22 mouse cellular contexts compared by ENCODE assay signal in the genomic region with DNA sequence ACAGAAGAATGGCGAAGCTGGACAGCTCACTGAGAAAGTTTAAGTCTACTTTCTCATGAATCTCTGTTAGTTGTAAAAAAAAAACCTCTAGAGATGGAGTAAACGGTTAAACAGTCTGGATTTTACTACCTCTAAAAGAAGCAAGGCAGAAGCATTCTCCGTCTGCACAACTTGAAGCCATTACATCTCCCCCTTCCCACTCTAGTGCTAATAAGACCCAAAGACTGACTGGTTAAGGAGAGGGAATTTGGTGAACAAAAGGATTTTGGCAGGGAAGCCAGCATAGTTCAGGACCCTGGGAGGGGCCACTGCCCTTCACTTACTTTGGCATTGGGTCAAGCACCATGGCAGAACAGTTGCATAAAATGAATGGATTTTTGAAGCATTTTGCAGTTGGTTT. TPM values are rescaled to one million over a fixed set of nuclear protein-coding genes. Genes with fewer than 3 reads are reported as not detected.
A peak's percentile ranks its signal among the peaks of the same experiment; 100 is the strongest.
DNase-seq lines count a peak whose midpoint lies in the region; ATAC-seq lines count a peak whose summit lies in the region.
"Had no signal": no experiment of that assay in that cellular context is flagged by ENCODE, and none has a peak within 500 bp of the region (broad histone marks: within the 10 kb centered on the region; RNA-seq: fewer than 3 reads in every experiment).

No protein-coding gene starts in this region.

- H3K4me2 ChIP-seq in forebrain, embryonic 16.5 days (ENCODE audit: low read length): no peak overlapping the region
- no peak overlapping the region for H3K4me2 ChIP-seq in limb, embryonic 12.5 days
- H3K4me2 ChIP-seq: heart, embryonic 13.5 days; hindbrain, embryonic 15.5 days had no signal

- H3K4me1 ChIP-seq in forebrain, embryonic 10.5 days: peaks cover 21% of the 10 kb centered on the region
- H3K4me1 ChIP-seq in forebrain, embryonic 16.5 days (replicated peaks; ENCODE audit: control insufficient read depth, insufficient read depth, low read length): no peaks in the 10 kb centered on the region
- 0 out of 2 replicates have a peak, but pooled peaks cover 13% of the 10 kb centered on the region for H3K4me1 ChIP-seq in heart, embryonic 10.5 days
- peaks cover 39% of the 10 kb centered on the region for H3K4me1 ChIP-seq in limb, embryonic 12.5 days (replicated peaks)

- H3K9ac ChIP-seq in forebrain, embryonic 16.5 days (replicated peaks; ENCODE audit: low read depth, low read length): no peak overlapping the region
- no peak overlapping the region for H3K9ac ChIP-seq in limb, embryonic 12.5 days (replicated peaks)
- H3K9ac ChIP-seq: forebrain, postnatal 0 days; heart, embryonic 13.5 days; hindbrain, embryonic 15.5 days had no signal

- peak; percentile 12 for DNase-seq in forebrain, embryonic 10.5 days (ENCODE audit: extremely low spot score, low spot score)
- peak; percentile 11 for DNase-seq in heart, embryonic 10.5 days (ENCODE audit: low spot score)
- no peak for DNase-seq in heart, adult 18-20 months
- no peak for DNase-seq in kidney, adult 11 months
- DNase-seq in right cerebral cortex, adult 18-20 months: no peak
- DNase-seq: adrenal gland, postnatal 25 days; B cell, adult 2 months; cerebellum, adult 2 months; cerebellum, postnatal 10 days; forebrain, postnatal 0 days; gastrocnemius, postnatal 36 days; heart, adult 2 months; heart, postnatal 36 days had no signal

- H3K27me3 ChIP-seq in forebrain, embryonic 10.5 days (ENCODE audit: poor library complexity, severe bottlenecking): no peaks in the 10 kb centered on the region
- no peaks in the 10 kb centered on the region for H3K27me3 ChIP-seq in forebrain, embryonic 16.5 days (replicated peaks; ENCODE audit: control insufficient read depth, insufficient read depth, low read length)
- peaks cover 18% of the 10 kb centered on the region; the same call in 1 of the 2 replicates for H3K27me3 ChIP-seq in heart, embryonic 10.5 days (ENCODE audit: insufficient read depth, poor library complexity, severe bottlenecking)
- H3K27me3 ChIP-seq in limb, embryonic 12.5 days: no peaks in the 10 kb centered on the region
- H3K27me3 ChIP-seq: heart, embryonic 13.5 days; hindbrain, embryonic 15.5 days had no signal

- WGBS in forebrain, embryonic 10.5 days: 65% methylated on average over 3 of the region's 3 CpGs
- 40% methylated on average over 3 of the region's 3 CpGs for WGBS in forebrain, embryonic 16.5 days
- WGBS in heart, embryonic 10.5 days: 74% methylated on average over 3 of the region's 3 CpGs
- WGBS in limb, embryonic 12.5 days: 10% methylated on average over 3 of the region's 3 CpGs

- H3K27ac ChIP-seq in forebrain, embryonic 10.5 days: no peak overlapping the region
- H3K27ac ChIP-seq in forebrain, embryonic 16.5 days (ENCODE audit: low read length): no peak overlapping the region
- no peak overlapping the region for H3K27ac ChIP-seq in heart, embryonic 10.5 days
- H3K27ac ChIP-seq in limb, embryonic 12.5 days: peak overlapping the region; percentile 29
- H3K27ac ChIP-seq: embryonic facial prominence, embryonic 10.5 days; heart, adult 2 months; heart, embryonic 13.5 days; hindbrain, embryonic 15.5 days had no signal

- H3K36me3 ChIP-seq in forebrain, embryonic 10.5 days (replicated peaks): no peaks in the 10 kb centered on the region
- H3K36me3 ChIP-seq in forebrain, embryonic 16.5 days (ENCODE audit: control insufficient read depth, insufficient read depth): no peaks in the 10 kb centered on the region
- H3K36me3 ChIP-seq in heart, embryonic 10.5 days: no peaks in the 10 kb centered on the region
- no peaks in the 10 kb centered on the region for H3K36me3 ChIP-seq in limb, embryonic 12.5 days
- H3K36me3 ChIP-seq: embryonic facial prominence, embryonic 10.5 days; G1E; heart, embryonic 13.5 days; hindbrain, embryonic 15.5 days had no signal

- H3K9me3 ChIP-seq in forebrain, embryonic 10.5 days: no peaks in the 10 kb centered on the region
- H3K9me3 ChIP-seq in forebrain, embryonic 16.5 days (ENCODE audit: control insufficient read depth, low read length): no peaks in the 10 kb centered on the region
- no peaks in the 10 kb centered on the region for H3K9me3 ChIP-seq in heart, embryonic 10.5 days
- H3K9me3 ChIP-seq in limb, embryonic 12.5 days: no peaks in the 10 kb centered on the region
- H3K9me3 ChIP-seq: embryonic facial prominence, embryonic 10.5 days; G1E; heart, embryonic 13.5 days; hindbrain, embryonic 15.5 days had no signal

- no peak for ATAC-seq in forebrain, embryonic 16.5 days
- ATAC-seq in limb, embryonic 12.5 days (ENCODE audit: insufficient number of reproducible peaks, insufficient read depth, low FRiP score, low TSS enrichment, low read depth): no peak
- ATAC-seq: CD4-positive, CD25-positive, alpha-beta regulatory T cell, adult 4 months; forebrain, postnatal 0 days; inflammation-experienced regulatory T-cells, adult 6 months; intestine, postnatal 0 days had no signal

- no peak overlapping the region for H3K4me3 ChIP-seq in forebrain, embryonic 10.5 days
- no peak overlapping the region for H3K4me3 ChIP-seq in forebrain, embryonic 16.5 days (replicated peaks; ENCODE audit: low read length)
- H3K4me3 ChIP-seq in heart, embryonic 10.5 days: no peak overlapping the region
- no peak overlapping the region for H3K4me3 ChIP-seq in limb, embryonic 12.5 days (replicated peaks)
- H3K4me3 ChIP-seq: embryonic facial prominence, embryonic 10.5 days; heart, adult 2 months; heart, embryonic 13.5 days; hindbrain, embryonic 15.5 days had no signal

RNA-seq across cellular contexts. Expression of gene Ror1, which starts 35.8 kb away (rescaled TPM):
- polyA plus RNA-seq in forebrain, embryonic 10.5 days (2016; fragmentation: Nextera tagmentation; extraction: Ambion mirVana): 7.0 and 7.1 TPM in 2 replicates
- polyA plus RNA-seq in forebrain, embryonic 16.5 days (2015; fragmentation: Nextera tagmentation; extraction: Ambion mirVana): 0.89 and 1.4 TPM in 2 replicates
- polyA plus RNA-seq in heart, embryonic 10.5 days (2016; fragmentation: Nextera tagmentation; extraction: Ambion mirVana): 8.2 and 9.3 TPM in 2 replicates
- total RNA-seq in heart, adult 18-20 months (2021): 1 to 10 TPM; 3.6 to 3.7 TPM
- 11.2 and 11.5 TPM in 2 replicates for polyA plus RNA-seq in limb, embryonic 12.5 days (2016; fragmentation: Nextera tagmentation; extraction: Ambion mirVana)
- polyA plus RNA-seq: CD4-positive, CD25-positive, alpha-beta regulatory T cell, adult 4 months; G1E; inflammation-experienced regulatory T-cells, adult 6 months had no signal

Comparison
In these comparisons a context has a peak if more than half of its experiments do, and no peak if none do; other contexts are left out.
1. DNase-seq: peak in forebrain, embryonic 10.5 days (single experiment) and heart, embryonic 10.5 days (single experiment); none in heart, adult 18-20 months (0 of 2), kidney, adult 11 months (single experiment) and right cerebral cortex, adult 18-20 months (single experiment).